Mouse (Mus musculus) cerebellum, adult 11 months (tissue): ENCODE results near the gene Ctdspl.
A peak's percentile ranks its signal among the peaks of the same experiment; 100 is the strongest.

Source experiments
- DNase-seq: peaks from one replicate; pipeline ENCODE4 v3.0.0; 2022

Ctdspl gene

DNA sequence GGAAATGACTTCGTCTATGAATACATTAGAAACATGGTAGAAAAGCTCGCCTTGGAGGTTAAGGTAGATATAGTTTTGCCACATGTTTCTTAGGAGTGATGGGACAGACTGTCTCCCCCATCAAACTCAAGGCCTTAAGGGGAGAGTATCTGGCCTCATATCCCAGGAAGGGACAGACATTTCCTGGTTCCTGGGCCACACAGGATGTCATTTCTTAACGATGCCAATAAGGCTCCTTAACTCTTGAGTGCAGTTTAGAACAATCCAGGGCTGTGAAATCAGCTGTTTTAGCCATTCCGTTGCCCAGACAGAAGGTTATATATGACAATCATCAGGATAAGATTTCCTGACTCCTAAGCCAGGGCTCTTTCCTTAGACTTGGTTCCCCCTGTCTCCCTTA lies 104.8 kb downstream of the Ctdspl start:
- DNase-seq, result no peak

DNA sequence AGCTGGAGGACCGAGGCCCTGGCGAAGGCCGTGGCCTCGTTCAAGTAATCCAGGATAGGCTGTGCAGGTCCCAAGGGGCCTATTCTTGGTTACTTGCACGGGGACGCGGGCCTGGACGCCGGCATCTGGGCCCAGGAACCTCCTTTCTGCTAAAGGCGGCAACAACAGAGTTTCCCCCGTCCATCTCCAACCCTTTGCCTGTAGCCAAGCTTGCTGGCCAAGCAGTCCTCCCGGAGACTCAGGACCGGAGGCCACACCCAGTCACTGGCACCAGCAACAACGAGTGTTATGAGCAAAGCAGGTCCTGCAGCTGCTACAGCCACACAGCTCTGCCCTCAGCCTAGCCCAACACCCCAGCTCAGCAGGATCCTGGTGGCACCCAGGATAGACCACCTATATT lies 105.5 kb downstream of the Ctdspl start:
- no peak for DNase-seq

DNA sequence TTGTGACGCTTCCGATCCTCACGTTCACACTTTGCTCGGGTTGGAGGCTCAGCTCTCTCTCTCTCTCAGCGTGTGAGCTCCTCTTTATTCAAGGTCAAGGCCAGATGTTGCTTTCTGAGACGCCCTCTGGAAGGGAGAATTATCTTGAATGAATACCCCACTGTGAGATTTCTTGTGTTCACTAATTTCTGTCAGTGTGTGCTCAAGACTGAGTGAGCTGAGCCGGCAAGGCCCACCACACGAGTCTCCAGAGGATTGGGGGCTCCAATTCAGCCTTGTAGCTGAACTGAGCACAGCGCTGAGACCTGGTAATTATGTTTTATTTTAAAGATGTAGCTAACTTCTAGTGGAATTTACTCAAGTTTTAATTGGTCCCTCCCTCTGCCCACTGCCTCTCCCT lies 106.3 kb downstream of the Ctdspl start:
- DNase-seq, result no peak

DNA sequence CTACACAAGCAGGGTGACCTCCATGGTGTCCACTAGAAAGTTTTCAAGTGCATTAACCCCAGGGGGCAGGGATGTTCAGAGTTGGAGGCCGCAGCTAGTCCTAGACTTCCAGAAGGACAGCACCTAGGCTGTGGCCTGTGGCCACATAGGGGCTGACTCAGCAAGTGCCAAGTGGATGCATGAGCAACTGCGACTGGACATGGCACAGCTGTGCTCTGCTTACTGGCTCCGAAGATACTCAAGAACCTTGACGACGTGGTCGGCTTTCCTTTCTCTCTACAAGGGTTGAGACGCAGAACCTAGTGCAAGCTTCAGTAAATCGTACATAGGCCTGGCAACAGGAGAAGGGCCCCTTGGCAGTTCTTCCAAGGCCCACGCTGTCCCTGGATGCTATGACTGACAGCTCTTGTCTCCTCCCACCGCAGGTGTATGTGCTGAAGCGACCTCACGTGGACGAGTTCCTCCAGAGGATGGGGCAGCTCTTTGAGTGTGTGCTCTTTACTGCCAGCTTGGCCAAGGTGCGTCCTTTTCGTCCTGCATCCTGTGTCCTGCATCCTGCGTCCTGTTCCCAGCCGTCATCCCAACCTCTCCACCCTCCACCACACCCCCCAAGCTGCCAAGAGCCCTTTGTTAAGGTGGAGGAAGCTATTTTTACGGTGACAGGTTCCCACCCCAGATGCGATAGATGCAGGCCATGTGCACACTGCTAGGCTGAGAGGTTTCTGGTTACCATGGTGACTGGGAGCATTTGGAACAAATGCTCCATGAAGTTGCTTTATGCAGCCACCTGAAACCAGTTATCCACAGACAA lies 107.1 kb downstream of the Ctdspl start:
- DNase-seq, result no peak

DNA sequence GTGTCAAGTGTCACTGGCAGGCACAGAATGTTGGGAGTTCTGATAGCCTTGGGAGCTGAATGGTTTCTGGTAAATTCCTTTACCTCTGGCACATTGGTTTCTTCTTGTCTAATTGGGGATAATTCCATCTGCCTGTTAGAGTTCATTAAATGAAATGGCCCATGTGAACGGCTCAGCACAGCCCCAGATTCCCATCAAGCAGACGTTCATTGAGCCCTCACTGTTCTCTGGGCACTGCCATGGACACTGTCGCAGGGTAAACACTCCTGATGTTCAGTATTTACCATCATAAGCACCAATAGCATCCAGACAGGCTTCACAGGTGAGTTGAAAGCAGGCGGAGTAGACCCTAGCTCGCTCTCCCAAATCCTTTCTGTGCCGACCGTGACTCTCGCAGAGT lies 107.8 kb downstream of the Ctdspl start:
- no peak for DNase-seq

DNA sequence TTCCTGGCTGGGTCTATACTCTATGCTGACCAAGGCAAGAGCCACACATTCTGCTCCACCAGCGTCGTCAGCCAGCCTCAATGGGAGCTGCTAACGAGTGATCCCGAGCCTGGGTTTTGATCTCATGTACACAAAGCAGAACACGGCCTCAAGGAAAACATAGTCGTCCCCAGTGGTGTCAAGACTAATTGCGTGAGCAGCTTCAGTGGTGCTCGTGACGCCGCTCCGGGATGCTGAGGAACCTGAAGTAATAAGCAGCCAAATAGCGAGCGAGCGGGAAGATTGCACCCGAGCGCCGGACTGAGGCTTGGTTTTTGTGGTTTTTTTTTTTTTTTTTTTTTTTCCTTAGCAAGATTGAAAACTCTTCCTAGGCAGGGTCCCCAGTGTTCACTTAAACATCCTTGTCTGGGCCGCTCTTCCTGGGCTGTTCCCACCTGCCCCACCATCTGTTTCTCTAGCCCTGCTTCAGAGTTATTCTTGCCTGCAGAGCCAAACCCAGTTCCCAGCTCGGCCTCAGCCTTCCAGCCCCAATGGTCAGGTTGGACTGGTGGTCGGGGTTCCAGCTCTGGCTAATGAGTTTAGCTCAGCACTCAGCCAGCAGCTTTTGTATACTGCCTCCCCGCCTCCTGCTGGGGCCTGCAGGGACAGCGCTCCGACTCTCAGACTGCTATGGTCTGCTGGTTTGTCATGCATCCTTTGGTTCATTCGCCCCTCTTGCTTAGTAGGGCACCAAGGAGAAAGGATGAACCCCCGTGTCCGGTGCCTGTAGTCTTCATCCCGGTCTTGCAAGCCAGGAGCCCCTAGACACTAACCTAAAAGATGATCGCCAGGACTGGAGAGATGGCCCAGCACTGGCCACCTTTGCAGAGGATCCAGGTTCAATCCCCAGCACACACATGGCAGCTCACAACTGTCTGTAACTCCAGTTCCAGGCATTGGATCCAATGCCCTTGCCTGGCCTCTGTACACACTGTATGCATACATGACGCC lies 108.7 kb downstream of the Ctdspl start:
- DNase-seq, result no peak

DNA sequence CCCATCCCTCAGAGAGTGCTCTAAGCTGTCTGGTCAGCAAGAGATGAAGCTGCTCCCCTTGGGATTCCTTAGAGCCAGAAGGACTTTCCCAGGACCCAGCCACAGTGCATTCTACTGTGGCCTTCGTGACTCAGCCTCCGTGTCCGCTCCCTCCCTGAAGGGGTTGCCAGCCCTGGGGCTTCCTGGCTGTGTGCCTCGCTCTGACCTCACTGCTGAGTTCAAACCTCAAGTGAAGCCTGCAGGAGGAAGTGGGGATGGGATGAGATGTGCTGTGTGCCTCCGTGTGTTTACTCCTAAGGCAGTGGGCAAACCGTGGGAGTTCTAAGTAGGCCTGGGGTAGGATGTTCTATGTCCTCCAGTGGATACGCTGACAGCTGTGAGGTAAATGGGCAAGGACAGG lies 109.6 kb downstream of the Ctdspl start:
- DNase-seq, result no peak

DNA sequence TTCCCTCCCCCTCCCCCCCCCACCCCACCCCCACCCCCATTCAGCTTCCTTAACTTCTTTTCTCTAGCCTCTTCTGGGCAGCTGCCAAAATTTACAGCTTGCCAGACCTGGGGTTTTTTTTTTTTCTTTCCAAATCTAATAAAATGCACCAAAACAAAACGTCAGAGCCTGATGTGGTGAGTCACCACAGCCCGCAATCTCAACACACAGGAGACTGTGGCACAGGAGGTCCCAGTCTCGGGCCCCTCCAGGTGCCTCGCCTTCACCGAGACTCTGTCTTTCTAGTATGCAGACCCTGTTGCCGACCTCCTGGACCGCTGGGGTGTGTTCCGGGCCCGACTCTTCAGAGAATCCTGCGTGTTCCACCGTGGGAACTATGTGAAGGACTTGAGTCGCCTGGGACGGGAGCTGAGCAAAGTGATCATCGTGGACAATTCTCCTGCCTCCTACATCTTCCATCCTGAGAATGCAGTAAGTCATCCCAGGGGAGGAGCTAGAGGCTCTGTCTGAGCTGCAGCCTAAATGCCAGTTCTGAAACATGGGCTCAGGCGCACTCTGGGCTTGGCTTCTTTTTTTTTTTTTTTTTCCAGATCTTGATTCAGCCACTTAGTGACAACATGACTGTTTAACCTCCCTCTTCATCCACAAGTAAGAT lies 111.0 kb downstream of the Ctdspl start:
- no peak for DNase-seq

DNA sequence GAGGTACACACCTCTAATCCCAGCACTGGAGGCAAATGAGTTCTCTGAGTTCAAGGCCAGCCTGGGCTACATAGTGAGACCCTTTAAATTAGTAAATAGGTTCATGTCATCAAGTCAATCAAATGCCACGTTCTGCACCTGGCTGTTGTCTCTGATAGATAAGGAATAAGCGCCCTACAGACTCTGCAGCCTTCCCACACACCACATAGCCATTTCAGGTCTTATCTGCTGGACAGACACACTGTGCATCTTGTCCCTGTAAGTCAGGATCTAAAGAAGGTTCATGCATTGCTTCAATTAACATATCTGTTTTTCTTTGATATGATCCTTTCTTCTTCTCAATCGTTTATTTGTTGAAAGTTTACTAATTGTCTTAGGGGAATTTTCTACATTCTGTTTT lies 112.3 kb downstream of the Ctdspl start:
- no peak for DNase-seq

DNA sequence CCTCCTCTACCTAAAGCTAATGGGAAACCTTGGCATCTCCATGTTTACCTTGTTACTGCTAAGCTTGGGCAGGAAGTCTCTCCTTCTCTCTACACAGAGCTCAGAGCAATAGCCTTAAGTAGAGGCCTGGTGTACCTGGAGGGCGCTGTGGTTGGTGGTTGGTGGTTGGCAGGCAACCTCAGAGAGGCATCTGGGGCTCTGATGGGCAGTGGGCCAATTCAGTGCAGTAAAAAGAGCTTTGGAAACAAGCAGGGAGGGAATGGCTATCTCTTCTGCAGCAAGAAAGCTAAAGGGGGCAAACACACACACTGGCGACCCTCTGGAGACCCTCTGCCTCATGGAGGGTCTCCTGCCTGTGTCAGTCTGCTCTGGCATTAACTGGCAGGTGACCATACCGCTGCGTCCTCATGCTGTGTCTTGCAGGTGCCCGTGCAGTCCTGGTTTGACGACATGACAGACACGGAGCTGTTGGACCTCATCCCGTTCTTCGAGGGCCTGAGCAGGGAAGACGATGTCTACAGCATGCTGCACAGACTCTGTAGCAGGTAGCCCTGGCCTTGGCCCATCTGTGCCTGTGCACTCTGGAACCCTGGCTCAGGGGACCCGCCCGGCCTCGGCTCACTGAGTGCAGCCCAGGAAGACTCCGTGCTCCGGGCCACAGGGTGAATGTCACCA lies 114.0 kb downstream of the Ctdspl start:
- peak; percentile 16 for DNase-seq

DNA sequence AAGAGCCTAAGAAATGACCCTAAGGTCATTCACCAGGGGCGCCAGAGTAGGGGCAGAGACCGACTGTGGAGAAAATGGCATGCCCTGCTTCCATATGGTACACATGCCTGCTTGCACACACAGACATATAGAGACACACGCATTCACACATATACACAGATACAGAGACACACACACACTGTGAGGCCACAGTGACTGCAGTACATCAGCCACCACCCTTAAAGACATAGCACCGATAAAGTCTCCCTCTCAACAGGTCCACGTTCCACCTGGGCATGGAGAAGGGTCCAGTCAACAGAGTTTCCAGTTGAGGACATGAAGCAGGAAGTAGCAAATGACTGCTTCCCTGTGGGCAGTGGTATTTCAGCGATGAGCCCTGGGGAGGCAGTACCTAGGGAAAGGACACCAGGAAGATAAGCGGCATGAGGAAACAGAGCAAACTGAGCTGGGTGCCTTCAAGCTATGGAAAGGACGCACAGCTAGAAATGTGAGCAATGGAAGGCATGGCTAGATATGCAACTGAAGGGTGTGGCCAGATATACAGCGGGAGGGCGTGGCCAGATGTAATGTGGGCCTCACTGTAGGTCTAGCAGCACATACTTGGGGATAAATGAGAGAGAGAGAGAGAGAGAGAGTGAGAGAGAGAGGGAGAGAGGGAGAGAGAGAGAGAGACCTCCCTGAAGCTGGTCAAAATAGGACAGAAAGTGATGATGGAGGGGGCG lies 122.1 kb downstream of the Ctdspl start:
- no peak for DNase-seq

DNA sequence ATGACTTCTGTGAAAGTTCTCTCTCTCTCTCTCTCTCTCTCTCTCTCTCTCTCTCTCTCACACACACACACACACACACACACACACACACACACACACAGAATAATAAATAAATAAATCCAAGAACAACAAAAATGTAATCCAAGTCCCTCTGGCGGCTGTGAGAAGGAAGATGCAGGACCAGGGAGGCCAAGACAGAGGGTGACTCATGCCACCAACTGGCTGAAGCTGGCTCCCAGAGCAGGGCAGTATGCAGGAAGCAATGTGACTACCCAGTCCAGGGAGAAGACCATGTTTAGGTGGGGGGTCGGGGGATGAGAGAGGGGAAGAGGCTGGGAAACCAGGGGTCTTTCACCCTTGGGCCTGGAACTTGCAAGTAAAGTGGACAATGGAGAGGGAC lies 124.9 kb downstream of the Ctdspl start:
- no peak for DNase-seq

DNA sequence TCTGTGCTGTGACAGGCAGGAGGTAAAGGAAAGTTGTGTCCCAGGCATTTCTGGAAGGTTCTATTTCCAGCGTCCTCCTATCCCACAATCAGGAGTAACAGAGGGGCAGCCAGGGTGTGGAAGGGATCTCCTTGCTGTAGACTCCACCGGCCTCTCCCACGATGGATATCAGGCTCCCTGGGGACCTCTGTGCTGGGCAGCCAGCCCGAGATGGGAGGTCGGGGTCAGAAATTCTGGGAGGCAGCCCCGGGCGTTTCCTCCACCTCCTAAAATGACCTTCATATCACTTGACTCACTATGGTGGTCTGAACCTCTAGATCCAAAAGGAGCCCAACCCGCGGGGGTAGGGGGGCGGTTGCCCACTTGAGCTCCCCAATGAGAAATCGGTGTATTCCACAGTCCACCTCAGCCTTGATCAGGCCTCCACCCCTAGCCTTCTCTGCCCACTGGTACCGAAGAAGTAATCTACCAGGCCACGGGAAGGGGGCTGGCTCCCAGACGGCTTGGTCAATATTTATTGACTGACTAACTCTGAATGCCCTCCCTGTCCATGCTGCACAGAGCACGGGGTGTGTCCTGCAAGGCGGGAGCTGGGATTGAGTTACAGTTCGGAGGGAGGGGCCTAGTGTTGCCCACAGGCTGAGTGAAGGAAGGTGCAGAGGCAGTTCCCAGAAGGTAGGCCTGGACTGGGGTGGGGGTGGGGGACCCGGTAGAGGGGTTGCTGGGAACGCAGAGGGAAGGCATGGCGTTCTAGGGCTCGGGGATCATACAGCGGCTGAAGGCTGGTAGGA lies 126.1 kb downstream of the Ctdspl start, which contains the start of gene Vill:
TSS of gene Vill (plus strand) at position 625 of the 791 bp plus-strand sequence.
- DNase-seq, result no peak

DNA sequence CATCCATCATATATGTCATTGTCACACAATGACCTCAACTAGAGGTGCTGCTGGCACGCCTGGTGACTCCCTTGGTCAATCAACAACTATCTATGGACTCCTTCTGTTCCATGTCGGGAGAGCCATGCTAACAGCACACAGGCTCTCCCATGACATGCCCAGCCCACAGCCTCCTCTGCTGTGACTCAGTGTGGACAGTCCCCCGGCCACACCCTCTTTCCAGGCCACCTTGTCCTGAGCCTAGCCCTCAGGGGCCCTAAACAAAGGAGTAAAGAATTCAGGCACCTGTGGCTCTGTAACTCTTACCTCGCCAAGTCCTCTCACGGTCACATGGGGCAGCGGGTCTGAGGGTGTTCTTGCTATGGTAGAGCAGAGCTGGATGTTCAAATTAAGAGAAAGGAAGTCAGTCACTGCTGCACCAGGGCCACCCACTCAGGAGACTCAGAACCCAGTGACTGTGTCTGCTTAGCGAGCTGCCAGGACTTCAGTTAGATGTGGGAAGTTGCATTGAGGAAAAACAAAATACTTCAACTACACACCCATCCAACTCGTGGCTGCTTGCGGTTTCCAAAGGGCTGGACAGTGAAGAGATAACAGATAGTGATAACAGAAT lies 127.8 kb downstream of the Ctdspl start:
- DNase-seq, result no peak

DNA sequence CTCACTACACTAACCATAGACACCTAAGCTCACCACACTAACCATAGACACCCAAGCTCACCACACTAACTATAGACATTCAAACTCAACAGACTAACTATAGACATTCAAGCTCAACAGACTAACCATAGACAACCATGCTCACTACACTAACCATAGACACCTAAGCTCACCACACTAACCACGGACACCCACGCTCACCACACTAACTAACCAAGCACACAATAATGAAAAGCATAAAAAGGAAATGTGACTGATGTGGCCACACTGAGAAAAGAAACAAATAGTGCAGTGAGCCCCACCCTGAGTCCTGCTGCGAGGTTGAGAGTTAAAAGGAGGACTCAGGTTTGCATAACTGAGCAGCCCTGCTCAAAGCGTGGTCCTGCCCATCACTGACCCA lies 129.1 kb downstream of the Ctdspl start:
- DNase-seq, result no peak

DNA sequence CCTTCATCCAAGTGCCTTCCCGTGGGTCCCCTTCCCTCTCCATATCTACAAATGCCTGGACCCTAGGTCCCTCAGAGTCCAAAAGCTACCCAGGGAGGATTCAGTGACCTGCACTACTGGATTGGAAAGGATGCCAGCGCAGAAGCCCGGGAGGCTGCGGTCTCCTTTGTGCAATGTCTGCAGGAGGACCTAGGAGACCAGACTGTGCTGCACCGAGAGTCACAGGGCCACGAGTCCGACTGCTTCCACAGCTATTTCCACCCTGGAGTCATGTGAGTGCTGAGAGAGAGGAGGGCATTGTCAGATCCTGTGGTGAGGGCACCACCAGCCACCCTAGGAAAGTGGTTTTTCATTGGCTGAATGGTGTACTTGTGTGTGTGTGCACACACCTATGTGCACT lies 132.0 kb downstream of the Ctdspl start:
- DNase-seq, result no peak

DNA sequence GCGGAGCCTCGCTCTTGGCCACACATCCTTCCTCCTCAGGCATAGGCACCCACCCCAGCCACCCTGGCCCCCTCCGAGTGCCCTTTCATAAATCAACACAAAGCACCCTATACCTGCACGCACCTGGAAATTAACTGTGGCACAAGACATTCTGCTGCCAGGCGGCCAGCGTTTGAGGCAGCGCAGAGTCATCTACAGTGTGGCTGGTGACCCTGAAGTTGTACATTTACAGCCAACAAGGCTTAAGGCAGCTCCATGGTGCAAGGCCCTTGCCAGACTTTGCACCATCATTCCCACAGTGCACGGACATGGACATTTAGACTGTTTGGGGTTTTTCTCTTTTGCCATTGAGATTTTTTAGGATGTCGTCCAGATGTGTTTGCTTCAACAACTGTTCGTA lies 134.4 kb downstream of the Ctdspl start:
- no peak for DNase-seq

DNA sequence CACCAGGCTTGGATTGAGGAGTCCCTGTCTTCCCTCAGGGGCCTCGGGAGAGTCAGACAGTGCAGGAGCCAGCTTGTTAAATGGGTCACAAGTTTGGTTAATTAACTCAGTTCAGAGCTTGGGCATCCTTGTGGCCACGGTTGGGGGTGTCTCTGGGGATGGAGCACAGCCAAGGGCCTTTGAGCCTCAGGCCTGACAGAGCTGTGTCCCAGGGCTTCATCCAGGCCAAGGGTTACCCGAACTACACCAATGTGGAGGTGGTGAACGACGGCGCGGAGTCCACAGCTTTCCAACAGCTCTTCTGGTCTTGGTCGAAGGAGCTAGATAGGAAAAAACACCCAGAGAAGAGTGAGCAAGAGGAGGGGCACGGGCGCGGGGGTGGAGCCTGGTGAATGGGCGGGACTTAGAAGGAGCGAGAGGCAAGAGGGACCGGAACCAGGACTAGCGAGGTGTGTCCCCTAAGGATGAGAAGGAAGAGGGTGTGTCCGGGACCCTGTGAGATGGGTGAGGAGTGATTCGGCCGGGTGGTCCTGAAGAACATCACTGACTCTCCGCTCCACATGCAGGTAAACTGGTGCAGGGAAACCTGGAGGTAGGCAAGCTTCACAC lies 136.9 kb downstream of the Ctdspl start:
- DNase-seq, result no peak

DNA sequence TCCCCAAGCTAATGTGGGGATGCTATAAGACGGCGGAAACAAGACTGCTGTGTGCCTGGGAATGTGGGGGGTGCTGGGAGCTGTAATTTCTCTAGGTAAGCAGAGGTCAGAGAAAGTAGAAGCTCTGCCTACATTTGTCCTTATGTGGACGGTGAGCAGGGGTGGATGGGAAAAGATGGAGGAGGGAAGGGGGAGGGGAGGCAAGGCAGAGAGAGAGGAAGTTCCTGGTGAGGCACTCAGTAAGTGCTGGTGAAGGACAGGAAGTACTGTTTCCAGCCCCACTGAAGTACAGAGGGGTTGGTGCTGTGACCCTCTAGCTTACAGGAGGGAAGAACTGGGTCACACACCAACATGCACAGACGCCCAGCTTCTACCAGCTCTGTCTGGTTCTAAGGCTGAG lies 138.0 kb downstream of the Ctdspl start:
- no peak for DNase-seq

DNA sequence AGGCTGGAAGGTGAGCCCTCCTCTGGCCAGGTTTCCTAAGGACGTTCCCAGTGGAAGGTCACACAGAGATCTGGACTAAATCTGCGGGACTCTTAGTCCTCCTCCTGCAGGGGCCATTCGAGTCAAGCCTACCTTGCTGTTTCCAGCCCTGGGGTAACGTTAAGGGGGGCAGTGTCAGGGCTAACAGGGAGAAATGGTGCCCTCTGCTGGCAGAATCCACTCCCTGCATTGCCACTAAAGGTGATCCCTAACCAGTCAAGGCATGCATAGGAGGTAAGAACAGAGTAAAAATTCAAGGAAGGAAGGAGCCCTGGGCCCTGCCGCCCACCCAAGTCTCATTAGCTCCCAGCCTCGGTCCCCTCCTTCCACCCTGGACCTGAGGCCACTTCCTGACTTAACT lies 141.3 kb downstream of the Ctdspl start:
- DNase-seq, result peak; percentile 50
